Comparison of ENCODE assay signal across 8 mouse cellular contexts in the genomic region with DNA sequence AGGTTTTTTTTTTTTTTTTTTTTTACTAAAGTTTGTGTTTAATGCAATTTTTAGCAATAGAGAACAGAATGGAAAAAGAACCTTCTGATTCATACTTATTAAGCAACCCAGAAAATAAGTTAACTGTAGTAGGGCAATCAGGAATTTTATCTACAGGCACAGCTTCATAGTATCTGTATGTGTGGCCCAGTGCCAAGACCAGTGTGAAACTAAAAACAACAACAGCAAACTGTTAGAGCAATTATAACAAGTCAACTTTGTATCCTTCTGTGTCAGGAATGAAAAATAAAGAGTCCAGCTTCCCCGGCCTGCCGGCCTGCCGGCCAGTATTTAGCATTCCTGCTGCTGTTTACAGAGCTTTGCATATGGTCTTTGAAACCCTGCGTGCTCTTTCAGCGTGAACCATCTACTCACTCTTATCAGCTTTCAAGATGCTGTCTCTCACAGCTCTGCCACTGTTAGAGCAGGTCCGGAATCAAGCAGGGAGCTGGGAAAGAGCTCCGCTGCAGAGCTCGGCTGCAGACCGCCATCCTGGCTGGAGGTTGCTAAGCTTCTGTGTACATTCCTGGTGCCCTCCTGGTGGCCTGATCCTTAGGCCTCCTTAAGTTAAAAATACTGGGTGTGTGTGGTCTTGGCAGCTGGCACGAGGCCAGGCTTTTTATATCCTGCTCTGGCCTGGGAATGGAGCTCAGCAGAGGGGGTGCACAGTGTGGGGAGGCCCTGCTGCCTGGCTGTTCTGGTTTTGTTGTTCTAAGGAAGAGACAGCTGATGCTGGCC.
A peak's percentile ranks its signal among the peaks of the same experiment; 100 is the strongest.
DNase-seq lines count a peak whose midpoint lies in the region; ATAC-seq and TF ChIP-seq lines count a peak whose summit lies in the region.

No protein-coding gene starts in this region.

- 0 out of 2 replicates have a peak, but pooled peaks have one; percentile 7 for TF ChIP-seq CTCF in brain, embryonic 14.5 days (IDR thresholded peaks at IDR 0.05; ENCODE audit: borderline replicate concordance, extremely low read depth, insufficient read depth, insufficient read length)

- H3K4me1 ChIP-seq in forebrain, embryonic 11.5 days (replicated peaks; ENCODE audit: control insufficient read depth, insufficient read depth, low read length), result peaks cover 23% of the 10 kb centered on the region

- H3K36me3 ChIP-seq in forebrain, embryonic 11.5 days (ENCODE audit: control insufficient read depth, insufficient read depth, low read length), result no peaks in the 10 kb centered on the region

- 3% methylated on average over 10 of the region's 10 CpGs for WGBS in forebrain, embryonic 11.5 days

- no peaks in the 10 kb centered on the region for H3K9me3 ChIP-seq in forebrain, embryonic 11.5 days (ENCODE audit: control insufficient read depth, low read length)

- peak; percentile 37 for DNase-seq in MEL-GATA-1-ER (ENCODE audit: extremely low read depth, low read depth)
- peak; percentile 89 for DNase-seq in brain, embryonic 14.5 days (ENCODE audit: low read depth)
- DNase-seq in forebrain, embryonic 11.5 days (ENCODE audit: low spot score), result peak; percentile 84
- peak; percentile 66 to 67 for DNase-seq in heart, postnatal 14 days
- DNase-seq in kidney, postnatal 36 days, result peak; percentile 54 to 73
- peak; percentile 39 for DNase-seq in right cerebral cortex, postnatal 4 days
- no peak for DNase-seq in thymus, postnatal 0 days (ENCODE audit: low spot score)

- 0 out of 2 replicates have a peak overlapping the region, but pooled peaks have one; percentile 10 for H3K27ac ChIP-seq in forebrain, embryonic 11.5 days (ENCODE audit: low read depth, low read length)

- H3K27me3 ChIP-seq in forebrain, embryonic 11.5 days (ENCODE audit: control insufficient read depth, insufficient read depth, low read length), result peaks cover 2% of the 10 kb centered on the region; the same call in 1 of the 2 replicates

- H3K4me3 ChIP-seq in forebrain, embryonic 11.5 days (ENCODE audit: low read depth, low read length), result no peak overlapping the region

- H3K9ac ChIP-seq in forebrain, embryonic 11.5 days (ENCODE audit: low read length), result peak overlapping the region; percentile 16; the same call in 1 of the 2 replicates

- intact Hi-C loops in heart, postnatal 14 days (cut with DNase I), result loop anchor here (5.0 kb wide), 1 partner anchor 61 kb away; no protein-coding TSS in a partner anchor

- peak; percentile 80 for ATAC-seq in forebrain, embryonic 11.5 days (replicated peaks; ENCODE audit: low FRiP score)
- peak; percentile 82 for ATAC-seq in megakaryocyte-erythroid progenitor cell, adult 5-6 weeks (replicated peaks; ENCODE audit: low FRiP score, low TSS enrichment, poor library complexity, severe bottlenecking)

- H3K4me2 ChIP-seq in forebrain, embryonic 11.5 days (ENCODE audit: low read depth, low read length, severe bottlenecking), result 0 out of 2 replicates have a peak overlapping the region, but pooled peaks have one; percentile 21

- TF ChIP-seq POLR2A in brain, embryonic 14.5 days (IDR thresholded peaks at IDR 0.05; ENCODE audit: borderline replicate concordance, extremely low read depth, insufficient read depth, insufficient read length, poor library complexity, severe bottlenecking), result no peak
